Mouse (Mus musculus) layer of hippocampus, postnatal 36 days (tissue): Measurements from ENCODE around the gene Col2a1. TPM values are rescaled to one million over a fixed set of nuclear protein-coding genes. Genes with fewer than 3 reads are reported as not detected.

Source experiments
- total RNA-seq, 2 experiments: library from RNA; stranded (reverse); gene quantifications; 2 replicates each; pipeline ENCODE4 v1.2.3; 2021

Col2a1 gene
- total RNA-seq, 2 experiments from 2014 or later = 0.47 to 0.48 TPM

Other genes starting within 250 kb of the Col2a1 start
- gene Rapgef3, start 236.7 kb downstream of the Col2a1 start, total RNA-seq = 10 to 100 TPM; 41.0 to 59.9 TPM
- gene Slc48a1, start 226.2 kb downstream of the Col2a1 start, total RNA-seq = 100 to 1,000 TPM; 133 to 137 TPM
- gene Hdac7, start 160.2 kb downstream of the Col2a1 start, total RNA-seq = 10 to 100 TPM; 21.3 to 25.0 TPM
- under 1 TPM; 0.30 to 0.37 TPM for gene Vdr, start 94.1 kb downstream of the Col2a1 start, total RNA-seq
- 10 to 100 TPM; 29.1 to 30.4 TPM for gene Tmem106c, start 40.5 kb downstream of the Col2a1 start, total RNA-seq
- gene Pfkm, start 87.9 kb upstream of the Col2a1 start, total RNA-seq = 100 to 1,000 TPM; 305 to 384 TPM
- 10 to 100 TPM; 12.3 to 14.2 TPM for gene Senp1, start 89.0 kb upstream of the Col2a1 start, total RNA-seq
- gene Asb8, start 160.9 kb upstream of the Col2a1 start, total RNA-seq = 10 to 100 TPM; 46.6 to 52.1 TPM
- gene Ccdc184, start 162.5 kb upstream of the Col2a1 start, total RNA-seq = 10 to 100 TPM; 11.1 to 11.6 TPM
- under 1 TPM; 0.18 to 0.40 TPM for gene Olfr288, start 190.8 kb upstream of the Col2a1 start, total RNA-seq
- not detected for gene Gm44579, start 216.3 kb upstream of the Col2a1 start, total RNA-seq
- gene Olfr287, start 216.4 kb upstream of the Col2a1 start, total RNA-seq = 1 to 10 TPM; 3.9 to 4.2 TPM
- not detected for gene Olfr286, start 229.8 kb upstream of the Col2a1 start, total RNA-seq